Mouse (Mus musculus) G1E (cell line): ENCODE results near the gene Tmem270. TPM values are rescaled to one million over a fixed set of nuclear protein-coding genes. Genes with fewer than 3 reads are reported as not detected.
A peak's percentile ranks its signal among the peaks of the same experiment; 100 is the strongest.
"Not testable (repeated sequence)": the region's sequence is repeated elsewhere in the genome, so short reads cannot be mapped to it uniquely, and the experiment has no call there.

Experiments used
- ATAC-seq: 2 replicates; pipeline ENCODE4 v1.8.0; 2016; ENCODE audit warnings: mild to moderate bottlenecking; ENCODE audit not compliant: insufficient number of reproducible peaks, poor library complexity, low FRiP score, severe bottlenecking; ENCODE audit errors: extremely low read depth
- DNase-seq: peaks from one replicate; pipeline ENCODE4 v3.0.0; 2012; ENCODE audit warnings: low spot score
- H3K27me3 ChIP-seq: 2 replicates; pipeline ENCODE4 v1.6.1; 2012; ENCODE audit warnings: mild to moderate bottlenecking, low read length, inconsistent platforms; ENCODE audit not compliant: insufficient read depth
- H3K36me3 ChIP-seq: replicated peaks from 2 replicates; pipeline ENCODE3; 2012; ENCODE audit warnings: mild to moderate bottlenecking, inconsistent platforms
- H3K4me1 ChIP-seq: 2 replicates; pipeline ENCODE4 v1.6.1; 2012; ENCODE audit warnings: low read depth, low read length, inconsistent platforms, mixed read lengths; ENCODE audit not compliant: insufficient read depth
- H3K4me3 ChIP-seq: 2 replicates; pipeline ENCODE4 v1.5.1; 2012; ENCODE audit warnings: low read depth, mild to moderate bottlenecking, inconsistent platforms, low read length, moderate library complexity, mixed read lengths
- H3K9me3 ChIP-seq: replicated peaks from 2 replicates; pipeline ENCODE4 v1.6.1; 2012; ENCODE audit warnings: inconsistent platforms
- CTCF ChIP-seq: IDR thresholded peaks from 2 replicates; pipeline ENCODE4 v1.5.1; 2012; ENCODE audit warnings: low read depth, low read length, inconsistent platforms, mixed read lengths
- GATA1 ChIP-seq: IDR thresholded peaks from 2 replicates; pipeline ENCODE4 v1.6.1; 2012; ENCODE audit warnings: borderline replicate concordance, low read length, inconsistent platforms, mixed read lengths
- GATA2 ChIP-seq: IDR thresholded peaks from 2 replicates; pipeline ENCODE4 v1.6.1; 2012; ENCODE audit warnings: low read depth, low read length, inconsistent platforms, borderline replicate concordance
- POLR2AphosphoS5 ChIP-seq: IDR thresholded peaks from 2 replicates; pipeline ENCODE4 v1.6.1; 2012; ENCODE audit warnings: low read depth, low read length, inconsistent platforms; ENCODE audit not compliant: insufficient replicate concordance
- TAL1 ChIP-seq: conservative IDR thresholded peaks from 2 replicates; pipeline ENCODE4 v1.6.1; 2012; ENCODE audit warnings: low read depth, low read length, inconsistent platforms, mixed read lengths
- polyA plus RNA-seq: library from polyadenylated mRNA; stranded (reverse); fragments of >175 nt; gene quantifications from 2 replicates; pipeline ENCODE4 v1.2.3, GENCODE M21; 2012
- total RNA-seq, 2 experiments: library from RNA; stranded (forward) in 1 of 2; stranded (reverse) in 1 of 2; fragments of 200-1000 nt in 1 of 2; fragments of >200 nt in 1 of 2; fragmentation: Nextera tagmentation in 1 of 2; gene quantifications; 2 replicates each; pipeline ENCODE4 v1.2.3; 2014 to 2017

The Tmem270 gene
- total and polyA plus RNA-seq, 3 experiments = not detected

DNA sequence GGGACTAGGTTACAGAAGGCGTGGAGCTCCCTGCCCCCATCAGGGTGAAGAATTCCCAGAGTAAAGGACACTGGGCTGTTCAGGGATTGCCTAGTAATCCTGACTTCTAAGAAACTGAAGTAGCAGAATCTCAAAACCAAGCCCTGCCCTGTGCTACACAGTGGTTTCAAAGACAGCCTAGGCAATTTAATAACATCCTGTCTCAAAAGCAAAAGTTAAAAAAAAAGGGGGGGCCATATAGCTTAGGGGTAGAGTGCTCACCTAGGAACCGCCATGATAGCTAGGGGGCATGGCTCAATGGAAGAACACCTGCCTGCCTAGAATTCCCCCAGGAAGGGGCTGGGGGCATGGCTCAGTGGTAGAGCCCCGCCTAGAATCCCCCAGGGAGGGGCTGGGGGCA, 32.5 kb upstream of the Tmem270 start:
- no peak for ATAC-seq
- TF ChIP-seq CTCF (no peak), GATA1 (no peak), GATA2 (no peak), POLR2AphosphoS5 (no peak), TAL1 (no peak)
- H3K4me3 ChIP-seq = no peak overlapping the region
- DNase-seq = no peak
- H3K36me3 ChIP-seq = peaks cover 15% of the 10 kb centered on the region
- no peaks in the 10 kb centered on the region for H3K9me3 ChIP-seq
- H3K27me3 ChIP-seq = peaks cover 2% of the 10 kb centered on the region; the same call in 1 of the 2 replicates
- H3K4me1 ChIP-seq = peaks cover 29% of the 10 kb centered on the region

GRCm38 (mm10) chr5:134936626-134937185, 30.2 kb upstream of the Tmem270 start:
- H3K36me3 ChIP-seq = peaks cover 21% of the 10 kb centered on the region
- peaks cover 6% of the 10 kb centered on the region; the same call in 1 of the 2 replicates for H3K27me3 ChIP-seq
- no peaks in the 10 kb centered on the region for H3K9me3 ChIP-seq
- H3K4me3 ChIP-seq = no peak overlapping the region
- TF ChIP-seq TAL1 = no peak
- no peak for TF ChIP-seq GATA2
- no peak for TF ChIP-seq CTCF
- TF ChIP-seq GATA1 = no peak
- TF ChIP-seq POLR2AphosphoS5 = no peak
- H3K4me1 ChIP-seq = peaks cover 36% of the 10 kb centered on the region
- no peak for ATAC-seq
- DNase-seq = no peak

- DNase-seq = no peak
- Histone ChIP-seq H3K36me3 (peaks cover 21% of the 10 kb centered on the region), H3K9me3 (no peaks in the 10 kb centered on the region), H3K4me3 (no peak overlapping the region), H3K4me1 (peaks cover 33% of the 10 kb centered on the region), H3K27me3 (peaks cover 6% of the 10 kb centered on the region; the same call in 1 of the 2 replicates)
- no peak for ATAC-seq
- TF ChIP-seq CTCF (no peak), GATA2 (no peak), TAL1 (no peak), POLR2AphosphoS5 (no peak)
Observed at GRCm38 (mm10) chr5:134936051-134936450, 29.5 kb upstream of the Tmem270 start.

- Histone ChIP-seq H3K4me3 (no peak overlapping the region), H3K36me3 (peaks cover 21% of the 10 kb centered on the region)
- no peak for TF ChIP-seq TAL1
- no peak for TF ChIP-seq GATA2
- no peak for TF ChIP-seq GATA1
- TF ChIP-seq POLR2AphosphoS5 = no peak
- TF ChIP-seq CTCF = no peak
Observed at GRCm38 (mm10) chr5:134934666-134935065, 28.1 kb upstream of the Tmem270 start.

GRCm38 (mm10) chr5:134933686-134934085, 27.2 kb upstream of the Tmem270 start:
- peaks cover 30% of the 10 kb centered on the region for H3K4me1 ChIP-seq
- H3K36me3 ChIP-seq = peaks cover 21% of the 10 kb centered on the region
- not testable (repeated sequence) for H3K27me3 ChIP-seq, H3K4me3 ChIP-seq, H3K9me3 ChIP-seq, DNase-seq, ATAC-seq

More at GRCm38 (mm10) chr5:134934666-134935065, 28.1 kb upstream of the Tmem270 start:
- H3K4me1 ChIP-seq = peaks cover 30% of the 10 kb centered on the region
- H3K27me3 ChIP-seq = peaks cover 9% of the 10 kb centered on the region
- no peak for ATAC-seq
- H3K9me3 ChIP-seq = no peaks in the 10 kb centered on the region
- no peak for DNase-seq

DNA sequence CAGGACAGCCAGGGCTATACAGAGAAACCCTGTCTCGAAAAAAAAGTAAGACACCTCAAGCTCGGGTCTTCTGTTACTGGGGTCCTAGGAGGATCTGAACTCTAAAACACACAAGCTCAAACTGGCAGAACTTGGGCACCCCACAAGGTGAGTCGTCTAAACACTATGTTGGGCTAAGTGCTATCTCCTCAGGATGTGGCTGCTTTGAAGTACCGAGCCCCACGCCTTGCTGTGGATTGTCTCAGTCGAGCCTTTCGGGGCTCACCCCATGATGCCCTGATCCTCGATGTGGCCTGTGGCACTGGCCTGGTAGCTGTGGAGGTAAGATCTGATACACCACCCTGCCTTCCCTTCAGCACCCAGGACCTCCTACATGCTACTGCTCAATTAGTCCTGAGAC, 26.7 kb upstream of the Tmem270 start:
- peaks cover 30% of the 10 kb centered on the region for H3K4me1 ChIP-seq
- no peak for DNase-seq
- TF ChIP-seq CTCF (no peak), TAL1 (no peak), GATA1 (no peak), POLR2AphosphoS5 (no peak), GATA2 (no peak)
- H3K9me3 ChIP-seq = no peaks in the 10 kb centered on the region
- H3K27me3 ChIP-seq = peaks cover 9% of the 10 kb centered on the region
- no peak overlapping the region for H3K4me3 ChIP-seq
- H3K36me3 ChIP-seq = peaks cover 21% of the 10 kb centered on the region
- ATAC-seq = no peak

- DNase-seq (peak; percentile 47), ATAC-seq (no peak)
- peak overlapping the region; percentile 77 for H3K4me3 ChIP-seq
- H3K36me3 ChIP-seq = peaks cover 21% of the 10 kb centered on the region
- H3K4me1 ChIP-seq = peaks cover 30% of the 10 kb centered on the region
- TF ChIP-seq POLR2AphosphoS5 (no peak), GATA1 (no peak), TAL1 (no peak), CTCF (no peak), GATA2 (no peak)
- H3K9me3 ChIP-seq = no peaks in the 10 kb centered on the region
- peaks cover 9% of the 10 kb centered on the region for H3K27me3 ChIP-seq
Observed at GRCm38 (mm10) chr5:134932903-134933276, 26.4 kb upstream of the Tmem270 start.
